Mouse (Mus musculus) myocyte (in vitro differentiated cells): ENCODE data around the gene Coa4.

ENCODE experiments used
- CEBPB ChIP-seq: IDR thresholded peaks from 2 replicates; pipeline ENCODE4 v1.6.1; 2011; ENCODE audit warnings: mild to moderate bottlenecking, moderate library complexity; ENCODE audit not compliant: poor library complexity, insufficient read depth, severe bottlenecking
- E2F4 ChIP-seq: IDR thresholded peaks from one replicate; pipeline ENCODE4 v1.6.1; 2011; ENCODE audit warnings: mild to moderate bottlenecking, control low read depth, moderate library complexity; ENCODE audit not compliant: insufficient read depth
- MAX ChIP-seq: IDR thresholded peaks from one replicate; pipeline ENCODE4 v1.6.1; 2011; ENCODE audit warnings: low read depth, mild to moderate bottlenecking, control low read depth
- POLR2A ChIP-seq: IDR thresholded peaks from one replicate; pipeline ENCODE4 v1.6.1; 2011; ENCODE audit warnings: low read depth, mild to moderate bottlenecking, control low read depth, moderate library complexity; ENCODE audit not compliant: insufficient read length
- POLR2AphosphoS2 ChIP-seq: IDR thresholded peaks from one replicate; pipeline ENCODE4 v1.6.1; 2011; ENCODE audit warnings: low read depth, control low read depth; ENCODE audit not compliant: insufficient read length
- USF1 ChIP-seq: IDR thresholded peaks from one replicate; pipeline ENCODE4 v1.6.1; 2011; ENCODE audit warnings: low read depth, mild to moderate bottlenecking, control low read depth, moderate library complexity

DNA sequence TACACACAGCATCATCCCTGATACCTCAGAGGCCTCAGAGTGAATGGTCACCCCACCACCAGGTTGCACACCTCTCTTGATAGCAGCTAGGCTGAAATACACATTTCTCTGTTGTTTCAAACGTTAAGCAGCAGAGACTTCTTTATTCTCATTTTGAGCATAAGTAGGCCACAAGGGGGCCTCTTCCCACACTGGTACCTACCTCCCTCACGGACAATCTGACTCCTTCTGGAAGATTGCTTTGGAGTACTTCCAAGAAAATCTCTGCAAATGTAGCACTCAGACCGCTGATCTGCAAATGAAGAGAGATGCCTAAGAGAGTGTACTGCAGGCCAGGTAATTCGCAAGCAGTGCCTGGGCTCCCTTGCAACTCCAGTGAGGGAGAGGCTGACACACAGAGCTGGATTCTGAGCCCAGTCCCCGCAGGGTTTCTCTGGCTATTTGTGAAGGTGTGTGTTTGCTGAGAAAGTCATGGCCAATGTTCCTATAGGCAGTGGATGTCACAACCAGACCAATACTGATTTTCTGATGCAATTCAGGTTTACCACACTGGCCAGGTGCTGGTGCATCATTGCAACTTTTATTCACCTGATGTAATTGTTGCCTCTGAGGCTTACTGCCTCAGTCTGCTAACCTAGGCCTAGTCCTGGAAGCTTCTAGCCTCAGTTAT, 13.6 kb downstream of the Coa4 start:
- no peak for TF ChIP-seq E2F4
- no peak for TF ChIP-seq CEBPB
- no peak for TF ChIP-seq MAX
- no peak for TF ChIP-seq POLR2A
- no peak for TF ChIP-seq POLR2AphosphoS2
- TF ChIP-seq USF1, result no peak
